Mouse (Mus musculus): ENCODE measurements around the gene Ctnnd2.

DNA sequence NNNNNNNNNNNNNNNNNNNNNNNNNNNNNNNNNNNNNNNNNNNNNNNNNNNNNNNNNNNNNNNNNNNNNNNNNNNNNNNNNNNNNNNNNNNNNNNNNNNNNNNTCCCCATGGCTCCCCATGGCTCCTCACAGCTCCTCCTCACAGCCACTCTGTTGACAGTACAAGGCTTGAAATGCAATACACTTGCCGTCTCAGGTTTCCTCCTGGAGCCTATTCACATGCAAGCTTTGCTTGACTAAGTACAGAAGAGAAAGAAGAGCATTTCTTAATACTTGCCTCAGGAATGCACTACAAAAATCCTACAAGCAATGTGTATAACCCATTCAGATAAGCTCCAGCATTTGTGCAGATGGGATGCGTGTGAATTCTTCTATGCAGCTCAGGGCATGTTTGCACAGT is 20.2 kb upstream of the Ctnnd2 start:
- TF ChIP-seq CTCF (IDR thresholded peaks at IDR 0.05; ENCODE audit: low read depth, low read length) = no peak
- no peak for TF ChIP-seq POLR2A (IDR thresholded peaks at IDR 0.05; ENCODE audit: extremely low read depth, insufficient read depth, low read length)
